Mouse (Mus musculus) ES-E14 (cell line): Measurements from ENCODE around the gene Gm3448.

Experiments used
- CHD2 ChIP-seq: IDR thresholded peaks from 2 replicates; pipeline ENCODE4 v1.6.1; 2014; ENCODE audit warnings: mild to moderate bottlenecking, low read depth, low read length, inconsistent platforms
- HCFC1 ChIP-seq: IDR thresholded peaks from 2 replicates; pipeline ENCODE4 v1.6.1; 2012; ENCODE audit warnings: low read length, inconsistent platforms, borderline replicate concordance; ENCODE audit not compliant: insufficient read depth
- MAFK ChIP-seq: IDR thresholded peaks from 2 replicates; pipeline ENCODE4 v1.6.1; 2014; ENCODE audit warnings: mild to moderate bottlenecking, low read depth, low read length, inconsistent platforms; ENCODE audit not compliant: insufficient read depth
- ZC3H11A ChIP-seq: IDR thresholded peaks from 2 replicates; pipeline ENCODE4 v1.6.1; 2012; ENCODE audit warnings: low read depth, mild to moderate bottlenecking, inconsistent platforms, low read length, borderline replicate concordance

GRCm38 (mm10) chr17:15060356-15060755 is 19.0 kb upstream of the Gm3448 start:
- TF ChIP-seq MAFK (no peak), CHD2 (no peak), ZC3H11A (no peak), HCFC1 (no peak)
